Mouse (Mus musculus) testis, adult 10 weeks (tissue): ENCODE measurements around the gene Mcoln2. TPM values are rescaled to one million over a fixed set of nuclear protein-coding genes. Genes with fewer than 3 reads are reported as not detected.

Experiments used
- polyA plus RNA-seq: library from polyadenylated mRNA; stranded (reverse); fragments of 350-450 nt; fragmentation: Illumina TruSeq; extraction: RNeasy Lipid Tissue Mini Kit (QIAGEN cat#74804); gene quantifications from one replicate; pipeline ENCODE4 v1.2.3, GENCODE M21; 2014; ENCODE audit warnings: low read depth, low replicate concordance

The Mcoln2 gene
- polyA plus RNA-seq = 0.73 TPM

GRCm38 (mm10) chr3:146149156-146150057 is at the start of gene Mcoln2:
Gene Mcoln2 (plus strand): TSS chr3:146149833.

GRCm38 (mm10) chr3:146107921-146108571 is 41.6 kb upstream of the Mcoln2 start, which contains the start of gene Wdr63:
Gene Wdr63 (minus strand): TSS chr3:146108130.

DNA sequence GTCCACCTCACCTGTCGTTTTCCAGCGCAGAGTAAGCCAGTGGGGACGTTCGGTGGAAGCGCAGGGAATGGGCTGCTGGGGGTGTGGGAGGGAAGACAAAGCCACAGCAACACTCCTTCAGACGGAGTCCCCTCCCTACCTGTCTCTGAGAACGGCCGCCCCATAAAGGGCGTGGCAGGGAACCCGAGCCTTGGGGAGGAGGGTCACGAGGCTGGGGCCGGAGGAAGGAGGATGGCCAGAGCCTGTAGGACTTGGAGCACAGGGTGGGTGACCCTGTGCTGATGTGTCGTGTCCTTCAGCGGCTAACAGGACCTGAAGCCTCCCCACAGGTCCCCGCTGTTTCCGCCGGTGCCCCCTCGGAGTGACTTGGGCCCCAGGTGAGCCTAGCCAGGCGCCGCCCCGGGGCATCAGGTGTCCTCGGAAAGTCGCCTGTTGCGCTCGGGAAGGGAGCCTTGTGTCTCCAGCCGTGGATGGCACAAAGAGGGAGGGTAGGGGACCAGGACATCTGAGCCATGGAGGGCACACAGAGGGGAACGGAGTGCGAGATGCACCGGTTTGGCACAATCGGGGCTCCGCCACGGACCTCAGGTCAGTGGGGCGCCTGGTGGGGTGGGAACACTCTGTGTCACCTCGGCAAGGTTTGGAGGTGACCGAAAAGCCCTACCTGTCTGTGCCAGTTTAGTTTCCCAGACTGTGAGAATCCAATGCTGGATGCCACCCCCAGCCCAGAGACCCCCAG is 32.2 kb upstream of the Mcoln2 start, which contains the start of gene Mcoln3:
Mcoln3 (plus strand) TSS at position 193 of the 739 bp plus-strand sequence.

DNA sequence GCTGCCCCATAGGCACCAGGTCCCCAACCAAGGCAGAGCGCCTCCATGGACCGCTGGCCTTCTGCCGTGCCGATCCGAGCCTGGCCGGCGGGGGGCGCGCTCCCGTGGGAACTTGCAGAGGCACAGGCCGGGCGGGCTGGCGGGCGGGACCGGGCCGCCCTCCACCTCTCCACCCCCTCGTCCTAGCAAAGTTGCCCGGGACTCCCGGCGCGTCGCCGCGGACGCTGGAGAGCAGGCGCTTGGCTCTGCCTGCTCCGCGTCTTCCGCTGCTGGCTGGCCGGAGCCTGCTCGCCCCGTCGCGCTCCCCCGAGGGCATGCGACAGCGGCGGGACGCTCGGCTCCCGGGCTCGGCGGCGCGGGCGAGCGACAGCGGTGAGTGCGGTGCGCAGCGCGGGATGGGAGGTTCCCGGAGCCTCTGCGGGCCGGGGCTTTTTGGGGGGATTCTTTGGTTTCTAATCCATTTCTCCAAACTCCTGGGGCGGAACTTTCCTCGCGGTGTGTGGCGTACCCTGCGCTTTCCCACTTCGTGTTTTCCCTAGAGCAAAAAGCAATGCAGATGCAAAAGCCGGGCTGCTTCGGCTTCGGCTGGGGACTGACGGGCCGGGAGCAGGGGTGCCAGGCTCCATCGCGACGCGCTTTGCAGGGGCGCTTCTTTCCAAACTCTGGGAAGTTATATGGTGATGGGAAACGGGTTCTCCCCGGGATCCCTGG is 71.3 kb downstream of the Mcoln2 start, which contains the start of gene Lpar3:
Lpar3 (plus strand) TSS at position 188 of the 711 bp plus-strand sequence.

Other genes with a start within 250 kb of the Mcoln2 start
- gene Bcl10, start 227.0 kb upstream of the Mcoln2 start, polyA plus RNA-seq = 5.6 TPM
- 66.2 TPM for gene 2410004B18Rik, start 211.8 kb upstream of the Mcoln2 start, polyA plus RNA-seq
- gene Syde2, start 162.0 kb upstream of the Mcoln2 start, polyA plus RNA-seq = 1.1 TPM
- gene Wdr63, start 41.7 kb upstream of the Mcoln2 start, polyA plus RNA-seq = 108 TPM
- gene Mcoln3, start 32.4 kb upstream of the Mcoln2 start, polyA plus RNA-seq = 0.08 TPM
- gene Lpar3, start 71.1 kb downstream of the Mcoln2 start, polyA plus RNA-seq = 21.9 TPM